Mouse (Mus musculus): ENCODE data around the gene C2cd2. TPM values are rescaled to one million over a fixed set of nuclear protein-coding genes. Genes with fewer than 3 reads are reported as not detected.

The C2cd2 gene
- polyA plus RNA-seq, 1 experiment from 2014 or later: 15.5 TPM

DNA sequence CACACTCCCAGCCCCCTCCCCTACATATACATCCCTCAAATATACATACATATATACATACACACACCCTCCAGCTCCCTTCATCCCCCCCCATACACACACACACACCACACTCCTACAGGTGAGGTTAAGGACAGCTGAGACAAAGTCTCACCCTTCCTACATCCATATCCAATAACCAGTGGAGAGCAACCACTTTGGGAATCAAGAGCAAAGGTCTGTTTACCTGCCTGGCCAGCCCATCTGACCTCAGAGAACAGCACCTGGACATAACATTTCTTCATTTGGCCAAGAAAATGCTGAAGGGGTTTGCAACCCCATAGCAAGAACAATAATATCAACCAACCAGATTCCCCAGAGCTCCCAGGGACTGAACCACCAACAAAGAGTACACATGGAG lies 56.1 kb downstream of the C2cd2 start:
- H3K27ac ChIP-seq: no peak overlapping the region
- no peak for TF ChIP-seq CTCF (IDR thresholded peaks at IDR 0.05; ENCODE audit: low read depth)
- no peaks in the 10 kb centered on the region for H3K9me3 ChIP-seq (replicated peaks; ENCODE audit: low read length)
- no peak overlapping the region for H3K9ac ChIP-seq (ENCODE audit: low read depth, low read length)
- no peak overlapping the region for H3K4me3 ChIP-seq (replicated peaks; ENCODE audit: low read depth, low read length)
- no peak overlapping the region for H3K4me2 ChIP-seq (ENCODE audit: low read length)
- no peaks in the 10 kb centered on the region for H3K4me1 ChIP-seq (replicated peaks; ENCODE audit: insufficient read depth, low read length)
- no peak for ATAC-seq (replicated peaks; ENCODE audit: low FRiP score, low read depth)
- H3K27me3 ChIP-seq (ENCODE audit: insufficient read depth, low read length): no peaks in the 10 kb centered on the region
- DNase-seq (ENCODE audit: low spot score): no peak
- no peaks in the 10 kb centered on the region for H3K36me3 ChIP-seq (ENCODE audit: insufficient read depth, low read length)

DNA sequence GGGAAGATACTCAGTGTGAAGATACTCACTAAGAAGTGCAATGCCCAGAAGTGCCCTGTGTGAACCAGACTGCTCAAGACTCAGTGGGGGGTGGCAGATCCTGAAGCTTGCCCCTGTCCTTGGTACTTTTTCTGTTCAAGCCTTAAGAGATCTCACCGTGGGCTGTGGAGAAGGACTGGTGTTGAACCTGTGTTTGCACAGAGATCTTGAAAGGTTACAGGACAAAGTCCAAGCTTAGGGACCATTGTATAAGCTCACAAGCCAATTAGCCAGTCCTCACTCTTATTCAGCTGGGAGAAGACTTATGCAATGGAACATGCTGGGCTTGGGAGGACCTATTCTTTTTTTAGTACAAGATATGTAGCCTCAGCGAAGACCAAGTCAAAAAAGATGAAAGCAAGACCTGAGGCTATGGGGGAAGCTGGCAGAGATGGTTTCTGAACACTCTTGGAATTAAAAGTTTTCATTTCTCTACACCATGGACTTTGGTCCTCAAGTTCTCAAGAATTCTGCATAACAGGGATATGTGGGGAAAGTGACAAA lies 56.9 kb downstream of the C2cd2 start:
- H3K27ac ChIP-seq: no peak overlapping the region
- no peaks in the 10 kb centered on the region for H3K27me3 ChIP-seq (ENCODE audit: insufficient read depth, low read length)
- H3K4me1 ChIP-seq (replicated peaks; ENCODE audit: insufficient read depth, low read length): no peaks in the 10 kb centered on the region
- TF ChIP-seq CTCF (IDR thresholded peaks at IDR 0.05; ENCODE audit: low read depth): no peak
- DNase-seq (ENCODE audit: low spot score) (no peak), ATAC-seq (replicated peaks; ENCODE audit: low FRiP score, low read depth) (no peak)
- 86% methylated on average over 2 of the region's 2 CpGs for WGBS
- H3K9me3 ChIP-seq (replicated peaks; ENCODE audit: low read length): no peaks in the 10 kb centered on the region
- H3K36me3 ChIP-seq (ENCODE audit: insufficient read depth, low read length): no peaks in the 10 kb centered on the region
- H3K4me2 ChIP-seq (ENCODE audit: low read length): no peak overlapping the region
- no peak overlapping the region for H3K4me3 ChIP-seq (replicated peaks; ENCODE audit: low read depth, low read length)
- no peak overlapping the region for H3K9ac ChIP-seq (ENCODE audit: low read depth, low read length)

DNA sequence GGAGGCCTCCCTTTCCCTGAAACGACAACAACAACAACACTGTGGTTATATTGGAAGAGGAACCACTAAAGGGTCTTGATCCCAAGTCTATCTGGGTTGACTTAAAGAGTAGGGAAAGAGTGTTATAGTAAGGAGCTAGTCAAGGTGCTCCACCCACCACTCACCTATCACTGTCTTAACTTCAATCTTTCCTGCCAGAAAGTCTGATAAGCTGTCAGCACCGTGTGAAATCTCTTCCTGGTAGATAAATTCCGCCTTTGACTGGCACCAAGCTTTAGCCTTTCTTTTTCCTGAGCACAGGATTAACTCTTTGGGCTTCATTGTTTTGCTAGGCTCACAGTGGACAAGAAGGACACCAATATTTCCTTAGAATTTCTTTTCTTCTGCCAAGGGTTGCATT lies 58.4 kb downstream of the C2cd2 start:
- ATAC-seq (replicated peaks; ENCODE audit: low FRiP score, low read depth) (no peak), DNase-seq (ENCODE audit: low spot score) (no peak)
- Histone ChIP-seq H3K9ac (ENCODE audit: low read depth, low read length) (no peak overlapping the region), H3K4me2 (ENCODE audit: low read length) (no peak overlapping the region), H3K4me1 (replicated peaks; ENCODE audit: insufficient read depth, low read length) (no peaks in the 10 kb centered on the region), H3K4me3 (replicated peaks; ENCODE audit: low read depth, low read length) (no peak overlapping the region), H3K27me3 (ENCODE audit: insufficient read depth, low read length) (no peaks in the 10 kb centered on the region), H3K27ac (no peak overlapping the region), H3K9me3 (replicated peaks; ENCODE audit: low read length) (no peaks in the 10 kb centered on the region), H3K36me3 (ENCODE audit: insufficient read depth, low read length) (no peaks in the 10 kb centered on the region)
- no peak for TF ChIP-seq CTCF (IDR thresholded peaks at IDR 0.05; ENCODE audit: low read depth)
- 77% methylated on average over 3 of the region's 3 CpGs for WGBS

DNA sequence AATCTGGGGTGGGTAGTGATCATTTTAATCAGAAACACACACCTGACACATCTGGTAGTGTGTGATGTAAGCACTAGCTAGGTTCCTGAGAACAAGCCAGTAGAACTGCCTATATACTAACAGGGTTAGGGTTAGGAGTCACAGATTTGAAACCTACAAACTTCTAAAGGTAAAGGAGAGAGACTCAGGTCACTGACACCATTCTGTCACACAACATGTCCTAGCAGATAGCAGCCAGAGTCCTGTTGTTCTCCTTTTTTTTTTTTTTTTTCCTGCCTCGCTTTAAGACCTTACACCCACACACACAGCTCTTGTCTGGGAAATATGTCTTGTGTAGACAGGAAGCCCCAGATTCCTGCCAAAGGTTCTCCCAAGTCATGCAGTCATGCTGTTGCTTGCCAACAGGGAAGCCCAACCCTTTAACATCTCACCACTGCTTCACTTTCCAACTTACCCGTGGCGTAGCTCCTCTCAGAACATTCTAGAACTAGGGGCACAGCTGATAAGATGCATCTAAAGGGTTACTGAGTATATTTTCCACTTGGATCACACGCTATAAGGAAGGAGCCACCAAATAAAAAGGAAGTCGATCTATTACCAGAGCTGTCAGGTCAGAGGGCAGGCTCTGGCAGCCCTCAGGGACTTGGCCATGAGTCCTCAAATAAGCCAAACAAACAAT lies 64.9 kb downstream of the C2cd2 start:
- Histone ChIP-seq H3K36me3 (ENCODE audit: insufficient read depth, low read length) (no peaks in the 10 kb centered on the region), H3K9me3 (replicated peaks; ENCODE audit: low read length) (no peaks in the 10 kb centered on the region), H3K4me1 (replicated peaks; ENCODE audit: insufficient read depth, low read length) (no peaks in the 10 kb centered on the region), H3K4me2 (ENCODE audit: low read length) (no peak overlapping the region), H3K9ac (ENCODE audit: low read depth, low read length) (no peak overlapping the region), H3K27ac (peak overlapping the region; percentile 8; the same call in 1 of the 2 replicates), H3K27me3 (ENCODE audit: insufficient read depth, low read length) (no peaks in the 10 kb centered on the region), H3K4me3 (replicated peaks; ENCODE audit: low read depth, low read length) (no peak overlapping the region)
- DNase-seq (ENCODE audit: low spot score) (peak; percentile 72), ATAC-seq (replicated peaks; ENCODE audit: low FRiP score, low read depth) (no peak)
- WGBS: 43% methylated on average over 5 of the region's 5 CpGs
- TF ChIP-seq CTCF (IDR thresholded peaks at IDR 0.05; ENCODE audit: low read depth): no peak

DNA sequence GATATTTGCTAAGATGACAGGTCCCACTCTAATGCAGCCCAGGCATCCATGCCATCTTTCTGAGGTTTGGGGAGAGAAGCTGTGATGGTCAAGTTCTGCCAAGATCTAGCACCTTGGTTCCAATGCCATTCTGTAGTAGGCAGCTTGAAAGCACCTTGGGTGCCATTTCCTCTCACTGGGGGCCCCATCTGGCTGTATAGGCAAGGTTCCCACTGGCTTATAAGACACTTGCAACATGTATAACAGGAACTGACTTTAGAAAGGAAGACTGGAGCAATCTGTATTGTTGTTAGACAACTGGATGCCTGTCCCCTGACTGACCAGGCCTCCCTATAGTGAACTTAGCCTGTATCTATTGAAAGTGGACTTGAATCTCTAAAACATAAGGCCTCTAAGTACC lies 74.6 kb downstream of the C2cd2 start:
- Histone ChIP-seq H3K9ac (ENCODE audit: low read depth, low read length) (no peak overlapping the region), H3K9me3 (replicated peaks; ENCODE audit: low read length) (no peaks in the 10 kb centered on the region), H3K4me2 (ENCODE audit: low read length) (no peak overlapping the region), H3K36me3 (ENCODE audit: insufficient read depth, low read length) (peaks cover 20% of the 10 kb centered on the region), H3K4me3 (replicated peaks; ENCODE audit: low read depth, low read length) (no peak overlapping the region), H3K27ac (no peak overlapping the region), H3K4me1 (replicated peaks; ENCODE audit: insufficient read depth, low read length) (no peaks in the 10 kb centered on the region), H3K27me3 (ENCODE audit: insufficient read depth, low read length) (no peaks in the 10 kb centered on the region)
- ATAC-seq (replicated peaks; ENCODE audit: low FRiP score, low read depth): no peak
- no peak for DNase-seq (ENCODE audit: low spot score)
- no peak for TF ChIP-seq CTCF (IDR thresholded peaks at IDR 0.05; ENCODE audit: low read depth)

DNA sequence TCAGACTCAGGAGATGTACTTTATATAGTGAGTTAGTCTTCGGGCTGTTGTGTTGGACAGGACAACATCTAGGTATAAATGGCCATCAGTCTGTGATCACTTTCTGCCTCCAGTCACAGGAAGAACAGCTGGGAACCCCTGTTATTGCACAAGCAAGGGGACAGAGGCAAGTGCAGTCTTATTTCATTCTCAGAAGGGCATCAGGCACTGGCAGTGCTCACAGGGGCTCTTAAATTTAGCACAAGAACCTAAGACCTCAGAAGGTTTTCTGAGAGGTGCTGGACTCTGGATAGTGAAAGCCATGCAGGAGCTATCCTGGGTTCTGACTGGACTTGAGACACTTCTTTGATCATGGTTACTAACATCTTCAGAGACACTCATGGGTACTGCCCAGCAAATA lies 78.7 kb downstream of the C2cd2 start:
- H3K9ac ChIP-seq (ENCODE audit: low read depth, low read length): no peak overlapping the region
- H3K27me3 ChIP-seq (ENCODE audit: insufficient read depth, low read length): no peaks in the 10 kb centered on the region
- no peak overlapping the region for H3K4me2 ChIP-seq (ENCODE audit: low read length)
- H3K9me3 ChIP-seq (replicated peaks; ENCODE audit: low read length): no peaks in the 10 kb centered on the region
- no peaks in the 10 kb centered on the region for H3K4me1 ChIP-seq (replicated peaks; ENCODE audit: insufficient read depth, low read length)
- no peak overlapping the region for H3K4me3 ChIP-seq (replicated peaks; ENCODE audit: low read depth, low read length)
- TF ChIP-seq CTCF (IDR thresholded peaks at IDR 0.05; ENCODE audit: low read depth): no peak
- H3K27ac ChIP-seq: no peak overlapping the region
- 0 out of 2 replicates have a peak, but pooled peaks cover 9% of the 10 kb centered on the region for H3K36me3 ChIP-seq (ENCODE audit: insufficient read depth, low read length)
- DNase-seq (ENCODE audit: low spot score) (no peak), ATAC-seq (replicated peaks; ENCODE audit: low FRiP score, low read depth) (no peak)
- 91% methylated on average over 1 of the region's 1 CpGs for WGBS

DNA sequence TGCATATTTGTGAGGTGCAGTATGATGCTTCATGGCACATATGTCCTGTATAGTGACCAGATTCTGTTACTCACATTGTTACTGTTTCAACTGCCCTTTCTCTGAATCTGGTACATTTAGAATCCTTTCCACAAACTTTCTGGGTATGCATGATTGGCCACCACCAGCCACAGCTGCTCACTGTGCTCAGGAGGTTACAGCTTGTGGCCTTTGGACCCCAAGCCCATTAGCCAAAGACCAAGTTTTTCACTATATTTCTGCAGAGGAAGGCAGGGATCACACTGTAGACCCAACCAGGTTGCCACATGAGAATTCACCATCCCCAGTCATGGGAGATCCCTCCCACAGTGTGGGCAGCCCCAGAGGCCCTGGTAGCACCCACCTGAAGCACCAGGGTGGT lies 79.5 kb downstream of the C2cd2 start:
- no peaks in the 10 kb centered on the region for H3K4me1 ChIP-seq (replicated peaks; ENCODE audit: insufficient read depth, low read length)
- H3K9ac ChIP-seq (ENCODE audit: low read depth, low read length): no peak overlapping the region
- no peak overlapping the region for H3K4me2 ChIP-seq (ENCODE audit: low read length)
- no peak overlapping the region for H3K27ac ChIP-seq
- no peak for TF ChIP-seq CTCF (IDR thresholded peaks at IDR 0.05; ENCODE audit: low read depth)
- ATAC-seq (replicated peaks; ENCODE audit: low FRiP score, low read depth) (peak; percentile 36; the same call in 1 of the 2 replicates), DNase-seq (ENCODE audit: low spot score) (no peak)
- H3K36me3 ChIP-seq (ENCODE audit: insufficient read depth, low read length): 0 out of 2 replicates have a peak, but pooled peaks cover 9% of the 10 kb centered on the region
- H3K4me3 ChIP-seq (replicated peaks; ENCODE audit: low read depth, low read length): no peak overlapping the region
- H3K9me3 ChIP-seq (replicated peaks; ENCODE audit: low read length): no peaks in the 10 kb centered on the region
- no peaks in the 10 kb centered on the region for H3K27me3 ChIP-seq (ENCODE audit: insufficient read depth, low read length)

Data from kidney, postnatal 0 days (tissue).